Mouse (Mus musculus): ENCODE results near the gene Gm17728. TPM values are rescaled to one million over a fixed set of nuclear protein-coding genes. Genes with fewer than 3 reads are reported as not detected.

The Gm17728 gene
- polyA plus RNA-seq (2014; fragmentation: Illumina TruSeq; extraction: RNeasy Lipid Tissue Mini Kit (QIAGEN cat#74804); ENCODE audit: low read depth, low replicate concordance) = not detected

DNA sequence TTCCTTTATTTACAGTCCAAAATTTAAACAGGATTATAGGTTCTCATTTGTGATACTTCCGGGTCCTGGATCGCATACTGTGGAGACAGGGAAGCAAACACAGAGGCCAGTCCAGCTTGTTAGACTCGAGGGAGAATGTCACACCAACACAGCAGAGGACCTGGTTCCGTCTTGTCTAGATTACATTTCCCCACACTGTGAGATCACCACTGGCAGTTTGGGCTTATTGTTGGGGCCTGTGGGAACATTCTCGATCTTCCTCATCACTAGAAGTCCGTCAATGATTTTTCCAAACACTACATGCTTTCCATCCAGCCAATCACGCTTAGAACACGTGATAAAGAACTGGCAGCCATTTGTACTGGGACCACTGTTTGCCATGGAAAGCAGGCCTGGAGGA, at the start of gene Gm17728:
TSS of gene Gm17728 (plus strand) at position 301 of the 400 bp plus-strand sequence.

Other genes with a start within 250 kb of the Gm17728 start
- not detected for gene Pabpc6, start 247.7 kb downstream of the Gm17728 start, polyA plus RNA-seq (2014; fragmentation: Illumina TruSeq; extraction: RNeasy Lipid Tissue Mini Kit (QIAGEN cat#74804); ENCODE audit: low read depth, low replicate concordance)